Mouse (Mus musculus): ENCODE data around the gene Cd44.

Cd44 gene

GRCm38 (mm10) chr2:102820225-102820711 lies 81.2 kb downstream of the Cd44 start:
- peak; percentile 10 for DNase-seq (ENCODE audit: low spot score)

- DNase-seq (ENCODE audit: low spot score) = no peak
Measured at GRCm38 (mm10) chr2:102815289-102815809, 86.1 kb downstream of the Cd44 start.

- DNase-seq (ENCODE audit: low spot score) = no peak
Measured at GRCm38 (mm10) chr2:102812756-102813155, 88.7 kb downstream of the Cd44 start.

- DNase-seq (ENCODE audit: low spot score) = no peak
Measured at GRCm38 (mm10) chr2:102809436-102809835, 92.0 kb downstream of the Cd44 start.

- no peak for DNase-seq (ENCODE audit: low spot score)
Measured at GRCm38 (mm10) chr2:102807633-102808032, 93.8 kb downstream of the Cd44 start.

- DNase-seq (ENCODE audit: low spot score) = no peak
Measured at GRCm38 (mm10) chr2:102805761-102806496, 95.5 kb downstream of the Cd44 start.

- no peak for DNase-seq (ENCODE audit: low spot score)
Measured at GRCm38 (mm10) chr2:102805283-102805682, 96.2 kb downstream of the Cd44 start.

- DNase-seq (ENCODE audit: low spot score) = peak; percentile 40
Measured at GRCm38 (mm10) chr2:102804109-102804508, 97.4 kb downstream of the Cd44 start.

- no peak for DNase-seq (ENCODE audit: low spot score)
Measured at GRCm38 (mm10) chr2:102801899-102802298, 99.6 kb downstream of the Cd44 start.

- no peak for DNase-seq (ENCODE audit: low spot score)
Measured at GRCm38 (mm10) chr2:102798149-102798548, 103.3 kb downstream of the Cd44 start.

- DNase-seq (ENCODE audit: low spot score) = no peak
Measured at GRCm38 (mm10) chr2:102795034-102795433, 106.4 kb downstream of the Cd44 start.

GRCm38 (mm10) chr2:102792804-102793203 lies 108.7 kb downstream of the Cd44 start:
- no peak for DNase-seq (ENCODE audit: low spot score)

- no peak for DNase-seq (ENCODE audit: low spot score)
Measured at GRCm38 (mm10) chr2:102791641-102792040, 109.8 kb downstream of the Cd44 start.

- DNase-seq (ENCODE audit: low spot score) = no peak
Measured at GRCm38 (mm10) chr2:102785696-102786095, 115.8 kb downstream of the Cd44 start.

- no peak for DNase-seq (ENCODE audit: low spot score)
Measured at GRCm38 (mm10) chr2:102782751-102783150, 118.7 kb downstream of the Cd44 start.

- no peak for DNase-seq (ENCODE audit: low spot score)
Measured at GRCm38 (mm10) chr2:102778208-102778607, 123.3 kb downstream of the Cd44 start.

GRCm38 (mm10) chr2:102775561-102775960 lies 125.9 kb downstream of the Cd44 start:
- DNase-seq (ENCODE audit: low spot score) = no peak

GRCm38 (mm10) chr2:102774700-102775099 lies 126.8 kb downstream of the Cd44 start:
- DNase-seq (ENCODE audit: low spot score) = no peak

GRCm38 (mm10) chr2:102772276-102772675 lies 129.2 kb downstream of the Cd44 start:
- no peak for DNase-seq (ENCODE audit: low spot score)

- no peak for DNase-seq (ENCODE audit: low spot score)
Measured at GRCm38 (mm10) chr2:102771304-102771703, 130.2 kb downstream of the Cd44 start.

GRCm38 (mm10) chr2:102768267-102768666 lies 133.2 kb downstream of the Cd44 start:
- no peak for DNase-seq (ENCODE audit: low spot score)

- no peak for DNase-seq (ENCODE audit: low spot score)
Measured at GRCm38 (mm10) chr2:102764602-102765374, 136.7 kb downstream of the Cd44 start.

GRCm38 (mm10) chr2:102763991-102764390 lies 137.5 kb downstream of the Cd44 start:
- DNase-seq (ENCODE audit: low spot score) = no peak

All from layer of hippocampus, adult 9-10 months (tissue).